Mouse (Mus musculus) lung, postnatal 0 days (tissue): ENCODE data around the gene Prx. TPM values are rescaled to one million over a fixed set of nuclear protein-coding genes. Genes with fewer than 3 reads are reported as not detected.

Source experiments
- ATAC-seq: fragments of 200-750 bp; cut with Nextera tagmentation; 2 replicates; pipeline ENCODE4 v1.8.0; 2017; ENCODE audit warnings: moderate library complexity
- DNase-seq: peaks from one replicate; pipeline ENCODE4 v3.0.0-alpha.2; 2016; ENCODE audit warnings: low spot score
- H3K27ac ChIP-seq: fragments of 300-500 bp; sonication (generic); 2 replicates; pipeline ENCODE4 v1.5.1; 2014; ENCODE audit warnings: antibody characterized with exemption, mild to moderate bottlenecking, low read length, mixed read lengths
- H3K27me3 ChIP-seq: fragments of 300-500 bp; sonication (generic); replicated peaks from 2 replicates; pipeline ENCODE4 v1.6.1; 2014; ENCODE audit warnings: low read length, mixed read lengths; ENCODE audit not compliant: insufficient read depth
- H3K36me3 ChIP-seq: fragments of 300-500 bp; sonication (generic); 2 replicates; pipeline ENCODE4 v1.6.1; 2014; ENCODE audit warnings: low read length, mixed read lengths; ENCODE audit not compliant: insufficient read depth
- H3K4me1 ChIP-seq: fragments of 300-500 bp; sonication (generic); 2 replicates; pipeline ENCODE4 v1.6.1; 2014; ENCODE audit warnings: antibody characterized with exemption, low read depth, low read length, mixed read lengths; ENCODE audit not compliant: insufficient read depth
- H3K4me2 ChIP-seq: fragments of 300-500 bp; sonication (generic); replicated peaks from 2 replicates; pipeline ENCODE4 v1.6.1; 2014; ENCODE audit warnings: low read depth, mild to moderate bottlenecking, low read length, moderate library complexity, mixed read lengths
- H3K4me3 ChIP-seq: fragments of 300-500 bp; sonication (generic); 2 replicates; pipeline ENCODE4 v1.5.1; 2014; ENCODE audit warnings: low read depth, low read length
- H3K9ac ChIP-seq: fragments of 300-500 bp; sonication (generic); replicated peaks from 2 replicates; pipeline ENCODE4 v1.6.1; 2014; ENCODE audit warnings: low read depth, mild to moderate bottlenecking
- H3K9me3 ChIP-seq: fragments of 300-500 bp; sonication (generic); 2 replicates; pipeline ENCODE4 v1.6.1; 2016; ENCODE audit warnings: low read length, mixed read lengths
- CTCF ChIP-seq: IDR thresholded peaks from 2 replicates; pipeline ENCODE4 v1.5.1; 2016; ENCODE audit warnings: antibody characterized with exemption, mild to moderate bottlenecking
- EP300 ChIP-seq: IDR thresholded peaks from 2 replicates; pipeline ENCODE4 v1.6.1; 2016; ENCODE audit warnings: antibody characterized with exemption, mild to moderate bottlenecking, control low read depth
- WGBS: fragments of 180-500 bp; shearing (Covaris S2); extraction: QIAGEN DNeasy Blood & Tissue Kit; methylation state at CpG from one replicate; pipeline ENCODE4 v1.1.7; 2014; 5-methylcytosine and 5-hydroxymethylcytosine counted together
- polyA plus RNA-seq: library from polyadenylated mRNA; unstranded; fragments of >200 nt; fragmentation: Nextera tagmentation; extraction: Ambion mirVana; gene quantifications from 2 replicates; pipeline ENCODE4 v1.2.1, GENCODE M21; 2015

Gene Prx
- polyA plus RNA-seq, 1 experiment from 2014 or later: 73.2 TPM

GRCm38 (mm10) chr7:27540521-27540920, 41.4 kb downstream of the Prx start:
- no peak overlapping the region for H3K27ac ChIP-seq
- 0 out of 2 replicates have a peak, but pooled peaks cover 4% of the 10 kb centered on the region for H3K4me1 ChIP-seq
- H3K4me3 ChIP-seq: no peak overlapping the region
- H3K9me3 ChIP-seq: no peaks in the 10 kb centered on the region
- no peak overlapping the region for H3K4me2 ChIP-seq
- H3K27me3 ChIP-seq: no peaks in the 10 kb centered on the region
- ATAC-seq: no peak
- no peak for DNase-seq
- no peak overlapping the region for H3K9ac ChIP-seq
- WGBS: 49% methylated on average over 2 of the region's 2 CpGs
- TF ChIP-seq CTCF: no peak
- no peak for TF ChIP-seq EP300
- 0 out of 2 replicates have a peak, but pooled peaks cover 5% of the 10 kb centered on the region for H3K36me3 ChIP-seq

GRCm38 (mm10) chr7:27540935-27541334, 41.8 kb downstream of the Prx start:
- ATAC-seq: no peak
- no peak overlapping the region for H3K27ac ChIP-seq
- H3K4me2 ChIP-seq: no peak overlapping the region

DNA sequence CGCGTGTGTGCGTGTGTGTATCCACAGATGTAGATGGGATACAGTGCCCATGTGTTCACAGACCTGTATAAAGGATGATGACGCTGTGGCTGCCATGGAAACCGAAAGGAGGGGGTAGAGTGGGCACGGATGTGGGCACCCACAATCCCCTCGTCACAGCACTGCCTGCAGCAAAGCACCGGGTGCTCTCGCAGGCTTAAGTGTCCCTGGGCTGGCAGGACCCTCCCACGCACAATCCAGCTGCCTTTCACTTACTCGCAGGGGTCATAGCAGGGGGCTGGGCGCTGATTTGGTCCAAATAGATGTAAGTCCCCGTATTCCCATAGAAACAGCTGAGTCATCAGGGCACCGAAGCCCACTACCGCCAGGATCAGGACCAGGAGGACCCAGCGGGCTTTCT, 42.3 kb downstream of the Prx start:
- DNase-seq (no peak), ATAC-seq (no peak)
- no peak overlapping the region for H3K9ac ChIP-seq

More at GRCm38 (mm10) chr7:27540935-27541334, 41.8 kb downstream of the Prx start:
- TF ChIP-seq CTCF: no peak
- no peak for TF ChIP-seq EP300
- Histone ChIP-seq H3K27me3 (no peaks in the 10 kb centered on the region), H3K9me3 (no peaks in the 10 kb centered on the region), H3K4me3 (no peak overlapping the region), H3K36me3 (0 out of 2 replicates have a peak, but pooled peaks cover 5% of the 10 kb centered on the region), H3K4me1 (0 out of 2 replicates have a peak, but pooled peaks cover 4% of the 10 kb centered on the region), H3K9ac (no peak overlapping the region)
- 83% methylated on average over 6 of the region's 6 CpGs for WGBS
- no peak for DNase-seq

GRCm38 (mm10) chr7:27541922-27542321, 42.8 kb downstream of the Prx start:
- DNase-seq: no peak
- ATAC-seq: no peak
- Histone ChIP-seq H3K36me3 (0 out of 2 replicates have a peak, but pooled peaks cover 4% of the 10 kb centered on the region), H3K27ac (no peak overlapping the region), H3K9ac (peak overlapping the region; percentile 62; the same call in 1 of the 2 replicates), H3K27me3 (no peaks in the 10 kb centered on the region), H3K9me3 (no peaks in the 10 kb centered on the region), H3K4me2 (peak overlapping the region; percentile 92), H3K4me3 (peak overlapping the region; percentile 43), H3K4me1 (0 out of 2 replicates have a peak, but pooled peaks cover 4% of the 10 kb centered on the region)
- TF ChIP-seq CTCF: no peak
- TF ChIP-seq EP300: no peak
- 54% methylated on average over 5 of the region's 5 CpGs for WGBS

More for the DNA sequence above, 42.3 kb downstream of the Prx start:
- no peak overlapping the region for H3K27ac ChIP-seq
- no peak overlapping the region for H3K4me2 ChIP-seq
- WGBS: 69% methylated on average over 16 of the region's 16 CpGs
- H3K9me3 ChIP-seq: no peaks in the 10 kb centered on the region
- no peak overlapping the region for H3K4me3 ChIP-seq
- no peaks in the 10 kb centered on the region for H3K27me3 ChIP-seq
- TF ChIP-seq CTCF (no peak), EP300 (no peak)
- 0 out of 2 replicates have a peak, but pooled peaks cover 5% of the 10 kb centered on the region for H3K36me3 ChIP-seq
- 0 out of 2 replicates have a peak, but pooled peaks cover 4% of the 10 kb centered on the region for H3K4me1 ChIP-seq

- ATAC-seq: peak; percentile 91
- H3K27ac ChIP-seq: no peak overlapping the region
- peak; percentile 87 for DNase-seq
- H3K9me3 ChIP-seq: no peaks in the 10 kb centered on the region
- H3K4me2 ChIP-seq: peak overlapping the region; percentile 92
- H3K4me1 ChIP-seq: 0 out of 2 replicates have a peak, but pooled peaks cover 4% of the 10 kb centered on the region
- H3K27me3 ChIP-seq: no peaks in the 10 kb centered on the region
- peak overlapping the region; percentile 43 for H3K4me3 ChIP-seq
- 1% methylated on average over 30 of the region's 30 CpGs for WGBS
- H3K36me3 ChIP-seq: no peaks in the 10 kb centered on the region
- no peak for TF ChIP-seq EP300
- no peak for TF ChIP-seq CTCF
- H3K9ac ChIP-seq: peak overlapping the region; percentile 62
Measured at GRCm38 (mm10) chr7:27542392-27543033, 43.4 kb downstream of the Prx start.

DNA sequence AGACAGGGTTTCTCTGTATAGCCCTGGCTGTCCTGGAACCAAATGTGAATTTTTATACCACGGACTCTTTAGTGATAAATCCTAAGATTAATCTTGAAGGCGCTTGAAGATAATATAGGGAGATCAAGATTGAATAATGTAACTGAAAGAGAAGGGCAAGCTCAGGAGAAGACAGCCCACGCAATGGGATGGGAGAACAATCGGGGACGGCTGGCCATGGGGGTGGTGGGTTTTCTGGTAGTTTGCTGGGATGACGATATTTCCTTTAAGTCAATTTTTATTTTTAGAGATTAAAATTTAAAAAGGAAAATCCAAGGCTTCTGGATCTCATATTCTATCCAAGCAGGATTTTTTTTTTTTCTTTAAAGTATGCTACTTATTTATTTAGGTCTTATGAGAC, 43.9 kb downstream of the Prx start:
- Histone ChIP-seq H3K4me2 (peak overlapping the region; percentile 92), H3K36me3 (no peaks in the 10 kb centered on the region), H3K9ac (peak overlapping the region; percentile 62; the same call in 1 of the 2 replicates), H3K9me3 (no peaks in the 10 kb centered on the region), H3K27me3 (no peaks in the 10 kb centered on the region), H3K27ac (no peak overlapping the region), H3K4me3 (peak overlapping the region; percentile 43), H3K4me1 (0 out of 2 replicates have a peak, but pooled peaks cover 4% of the 10 kb centered on the region)
- no peak for TF ChIP-seq CTCF
- no peak for TF ChIP-seq EP300
- WGBS: 37% methylated on average over 6 of the region's 6 CpGs
- DNase-seq (no peak), ATAC-seq (0 out of 2 replicates have a peak, but pooled peaks have one; percentile 1)
